Mouse (Mus musculus): ENCODE measurements around the gene Nudt16l1.

The Nudt16l1 gene

DNA sequence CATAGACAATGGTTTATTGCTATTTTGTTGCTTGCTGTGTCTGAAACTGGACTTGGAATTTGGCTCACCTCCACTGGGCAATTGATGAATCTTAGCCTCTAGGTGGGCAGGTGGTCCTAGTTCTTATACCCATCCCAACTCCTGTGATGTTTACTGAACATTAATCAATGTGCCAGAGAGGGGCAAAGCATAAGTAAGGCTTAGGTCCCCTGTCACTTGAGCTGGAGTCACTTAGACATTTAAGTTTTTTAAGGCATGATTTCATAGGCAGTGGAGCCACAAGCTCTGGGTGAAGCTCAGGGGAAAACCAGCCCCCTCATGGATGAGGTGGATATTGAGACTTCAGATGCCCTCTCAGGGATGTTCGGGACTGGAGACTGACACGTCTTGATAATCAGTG lies at the start of gene Nudt16l1:
Gene Nudt16l1, plus strand, starts transcription at position 301 of the 400 bp plus-strand sequence.
- DNase-seq (ENCODE audit: low read depth) = no peak

DNA sequence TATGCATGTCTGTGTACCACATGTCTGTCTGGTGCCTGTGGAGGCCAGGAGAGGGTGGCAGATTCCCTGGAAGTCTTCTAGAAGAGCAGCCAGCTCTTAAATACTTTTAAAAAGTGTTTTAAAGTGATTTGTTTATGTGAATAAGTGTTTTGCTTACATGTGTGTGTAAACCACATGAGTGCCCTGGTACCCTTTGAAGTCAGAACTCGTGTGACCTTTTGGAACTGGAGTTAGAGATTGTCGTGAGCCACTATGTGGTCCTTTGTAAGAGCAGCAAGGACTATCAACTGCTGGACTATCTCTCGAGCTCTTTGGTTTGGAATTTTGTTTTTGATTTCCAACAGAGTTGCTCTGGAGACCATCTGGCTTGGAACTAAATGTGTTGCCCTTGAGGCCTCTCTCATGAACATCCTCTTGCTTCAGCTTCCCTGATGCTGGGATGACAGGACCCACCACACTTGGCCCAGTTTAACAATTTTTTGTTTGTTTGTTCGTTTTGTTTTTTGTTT lies 48.3 kb upstream of the Nudt16l1 start:
- no peak for DNase-seq (ENCODE audit: low read depth)

DNA sequence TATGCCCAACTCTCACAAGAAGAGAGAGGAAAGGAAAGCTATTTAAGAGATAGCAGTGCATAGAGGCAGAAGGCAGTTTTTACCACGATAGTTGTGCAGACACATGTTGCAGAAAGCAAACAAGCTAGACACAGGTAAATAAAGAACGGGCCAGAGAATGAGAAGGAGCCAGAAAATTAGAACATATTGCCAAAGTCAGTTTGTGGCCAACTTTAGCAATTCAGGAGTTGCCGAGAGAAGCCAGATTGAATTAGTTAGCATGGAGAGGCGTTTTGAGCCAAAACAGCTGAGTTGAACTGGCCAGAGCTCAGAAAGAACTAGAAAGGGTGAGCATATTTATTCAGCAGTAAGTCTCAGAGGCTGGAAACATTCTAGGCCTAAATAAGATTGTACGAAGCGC lies 46.4 kb upstream of the Nudt16l1 start:
- DNase-seq (ENCODE audit: low read depth) = no peak

DNA sequence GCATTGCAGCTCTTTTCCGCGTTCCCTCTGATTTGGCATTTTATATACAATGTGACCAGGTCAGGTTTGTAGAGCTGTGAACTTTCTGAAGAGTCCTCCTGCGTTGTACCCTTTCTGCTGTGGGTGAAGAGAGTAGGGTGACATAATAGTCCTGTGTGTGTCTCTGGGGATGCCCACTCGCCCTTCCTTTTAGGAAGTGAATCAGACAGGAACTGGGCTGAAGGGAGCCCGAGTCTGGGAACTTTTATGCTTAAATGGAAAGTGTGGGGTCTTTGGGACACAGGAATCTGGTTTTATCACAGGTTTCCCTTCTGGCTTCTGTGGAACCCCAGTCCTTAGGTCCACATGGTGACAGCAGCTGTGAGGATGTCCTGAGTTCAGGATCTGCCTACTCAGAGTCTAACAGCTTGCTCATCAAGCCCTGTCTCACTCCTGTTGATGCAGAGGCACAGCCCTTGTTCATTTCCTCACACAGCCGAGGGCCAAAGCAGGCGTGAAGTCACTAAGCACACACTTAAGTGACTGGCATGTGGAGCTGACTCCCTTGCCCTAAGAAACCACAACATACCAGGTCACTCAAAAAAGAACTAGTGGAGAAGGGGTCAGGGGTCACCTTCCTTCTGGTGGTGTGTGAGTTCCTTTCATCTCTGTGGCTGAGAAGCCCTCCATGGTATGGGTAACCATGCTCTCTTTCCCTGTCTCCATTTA lies 44.2 kb upstream of the Nudt16l1 start:
- DNase-seq (ENCODE audit: low read depth) = no peak

DNA sequence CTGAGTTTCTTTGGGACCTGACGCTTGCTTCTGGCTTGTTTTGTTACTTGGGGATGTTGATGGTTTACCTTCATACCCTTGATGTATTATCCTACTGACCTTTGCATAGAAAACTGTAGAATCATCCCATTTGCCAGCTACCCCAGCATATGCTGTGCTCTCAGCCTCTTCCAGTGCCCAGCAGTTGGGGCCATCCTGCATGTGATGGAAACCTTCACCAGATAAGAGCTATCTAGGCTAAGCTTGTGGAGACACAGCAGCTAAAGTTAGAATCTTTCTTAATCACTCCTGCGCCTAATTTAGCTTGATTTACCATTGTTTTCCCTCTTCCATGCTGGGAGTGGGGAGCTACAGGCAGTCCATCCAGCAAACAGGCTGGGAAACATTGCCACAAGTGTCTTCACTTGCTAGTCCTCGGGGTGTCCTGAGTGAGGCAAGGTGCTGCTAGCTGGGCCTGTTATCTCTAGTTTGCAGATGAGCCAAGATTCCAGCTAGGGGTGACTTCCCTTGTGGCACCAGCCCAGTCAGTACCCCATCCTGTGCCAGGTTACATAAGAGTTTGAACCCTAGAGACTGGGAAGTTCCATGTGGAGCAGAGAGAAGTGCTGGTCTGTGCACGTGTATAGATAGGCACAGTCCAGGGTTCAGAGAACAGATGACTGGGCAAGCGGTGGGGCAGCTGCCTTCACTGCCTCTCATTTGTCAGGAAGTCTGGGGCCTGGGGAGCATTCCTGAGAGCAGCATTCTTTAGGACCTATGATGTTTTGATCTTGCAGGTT lies 42.1 kb upstream of the Nudt16l1 start:
- DNase-seq (ENCODE audit: low read depth) = no peak

DNA sequence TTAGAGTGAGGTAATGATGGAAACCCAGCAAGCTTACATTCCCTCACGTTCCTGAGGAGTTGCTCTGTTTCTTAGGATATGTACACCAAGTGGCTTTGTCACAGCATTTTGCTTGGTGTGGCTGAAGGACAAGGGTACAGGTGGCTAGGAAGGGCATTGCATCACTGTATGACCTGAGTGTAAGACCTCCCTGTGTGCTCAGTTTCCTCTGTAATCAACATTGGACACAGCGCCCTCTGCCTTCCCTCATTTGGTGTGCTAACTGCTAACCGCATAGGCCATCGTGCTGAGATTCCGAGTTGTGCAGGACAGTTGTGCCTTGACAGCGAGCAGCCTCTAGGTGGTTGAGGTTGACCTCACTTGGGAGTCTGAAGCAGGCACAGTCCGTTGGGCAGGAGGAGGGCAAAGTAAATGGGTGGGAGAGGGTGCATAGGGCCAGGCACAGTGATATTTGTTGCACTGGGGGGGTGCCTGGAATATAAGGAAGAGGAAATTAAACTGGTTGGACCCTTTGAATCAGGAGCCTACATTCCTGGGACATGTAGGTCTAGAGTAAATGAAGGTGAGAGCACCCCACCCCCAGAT lies 41.3 kb upstream of the Nudt16l1 start:
- DNase-seq (ENCODE audit: low read depth) = no peak

DNA sequence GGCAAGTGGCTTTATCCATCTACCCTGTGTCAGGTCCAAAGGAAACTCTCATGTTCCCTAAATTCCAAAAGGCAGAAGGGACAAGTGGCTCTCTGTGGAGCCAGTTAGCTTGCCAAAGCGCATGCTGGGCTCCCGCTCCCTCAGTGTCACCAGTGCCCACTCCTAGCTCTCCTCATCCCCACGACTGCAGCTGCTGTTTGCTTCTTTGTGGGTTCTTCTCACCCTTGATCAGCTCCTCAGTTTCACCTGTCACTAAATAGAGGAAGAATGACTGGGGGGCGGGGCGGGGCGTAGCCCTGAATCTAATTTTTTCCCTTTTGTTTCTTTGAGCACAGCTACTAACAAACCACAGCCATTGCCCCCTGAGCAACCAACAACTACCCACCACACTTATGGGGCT lies 39.7 kb upstream of the Nudt16l1 start:
- no peak for DNase-seq (ENCODE audit: low read depth)

DNA sequence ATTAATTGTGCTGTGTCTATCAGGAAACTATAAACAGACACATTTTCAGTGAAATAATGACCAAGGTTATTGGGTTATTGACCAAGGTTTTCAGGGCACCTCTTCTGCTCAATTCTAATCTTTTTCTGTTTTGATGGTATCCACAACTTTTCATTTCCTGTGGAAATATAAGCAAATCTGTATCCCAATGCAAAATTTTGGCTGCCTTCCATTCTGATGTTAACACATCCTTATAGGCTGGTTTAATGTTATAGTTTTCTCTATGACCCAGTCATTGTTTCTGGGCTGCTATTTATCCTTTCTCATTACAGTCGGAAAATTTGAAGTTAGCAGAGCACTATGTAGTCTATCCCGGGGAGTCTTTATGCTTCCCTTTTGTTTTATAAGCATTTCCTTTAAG lies 38.9 kb upstream of the Nudt16l1 start:
- no peak for DNase-seq (ENCODE audit: low read depth)

DNA sequence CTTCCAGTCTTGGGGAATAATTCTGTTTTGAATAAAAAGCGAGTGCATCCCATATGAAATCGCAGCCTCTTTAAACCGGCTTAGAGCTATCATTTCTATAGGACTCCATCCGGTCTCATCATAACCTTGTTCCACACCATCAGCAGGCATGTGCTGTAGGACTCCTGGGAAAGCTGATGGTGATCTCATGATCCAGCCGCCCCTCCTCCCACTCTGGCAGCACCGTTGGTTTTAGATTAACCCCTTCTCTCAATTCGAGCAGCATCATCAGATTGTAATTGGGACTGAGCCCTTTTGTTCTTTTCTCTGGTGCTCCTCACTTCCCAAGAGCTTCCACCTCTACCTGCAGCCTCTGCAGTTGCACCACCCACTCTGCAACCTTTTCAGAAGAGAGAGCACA lies 37.4 kb upstream of the Nudt16l1 start:
- DNase-seq (ENCODE audit: low read depth) = no peak

DNA sequence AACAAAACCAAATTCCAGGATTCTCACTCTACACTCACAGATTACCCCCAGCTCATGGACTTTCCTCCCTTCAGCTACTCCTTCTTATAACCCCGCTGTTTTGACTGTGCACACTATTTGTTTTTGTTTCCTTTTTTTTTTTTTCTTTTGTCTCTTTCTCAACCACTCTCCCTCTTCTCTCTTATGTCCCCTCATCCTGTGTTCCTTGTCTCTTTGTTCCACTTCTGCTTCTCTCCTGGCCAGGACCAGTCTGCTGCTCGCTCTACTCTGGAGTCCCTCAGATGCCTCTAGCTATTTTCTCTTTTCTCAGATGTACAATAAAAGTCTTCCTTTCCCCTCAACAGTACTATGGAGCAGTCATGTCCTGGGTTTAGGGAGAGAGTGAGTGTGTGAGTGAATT lies 36.2 kb upstream of the Nudt16l1 start:
- no peak for DNase-seq (ENCODE audit: low read depth)

DNA sequence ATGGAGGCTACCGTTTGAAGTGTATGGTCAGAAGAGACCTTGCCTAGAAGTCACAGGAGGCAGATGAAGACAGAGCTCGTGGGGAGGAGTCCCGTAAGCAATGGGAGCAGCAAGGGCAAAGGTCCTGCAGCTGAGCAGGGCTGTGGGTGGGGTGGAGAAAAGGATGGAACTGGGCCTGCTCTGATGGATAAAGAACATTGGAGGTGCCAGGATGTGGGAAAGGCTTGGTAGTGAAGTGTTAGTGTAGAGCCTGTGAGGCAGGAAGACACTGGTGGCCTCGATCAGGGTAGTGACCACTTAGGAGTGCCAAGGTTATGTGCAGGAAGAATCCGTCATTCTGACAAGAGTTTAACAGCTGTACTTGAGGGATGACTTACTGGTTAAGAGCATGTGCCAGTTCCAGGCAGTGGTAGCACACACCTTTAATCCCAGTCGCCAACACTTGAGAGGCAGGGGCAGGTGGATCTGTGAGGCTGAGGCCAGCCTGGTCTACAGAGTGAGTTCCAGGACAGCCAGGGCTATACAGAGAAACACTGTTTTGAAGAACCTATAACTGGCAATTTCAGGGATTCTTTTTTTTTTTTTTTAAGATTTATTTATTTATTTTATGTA lies 35.0 kb upstream of the Nudt16l1 start:
- no peak for DNase-seq (ENCODE audit: low read depth)

DNA sequence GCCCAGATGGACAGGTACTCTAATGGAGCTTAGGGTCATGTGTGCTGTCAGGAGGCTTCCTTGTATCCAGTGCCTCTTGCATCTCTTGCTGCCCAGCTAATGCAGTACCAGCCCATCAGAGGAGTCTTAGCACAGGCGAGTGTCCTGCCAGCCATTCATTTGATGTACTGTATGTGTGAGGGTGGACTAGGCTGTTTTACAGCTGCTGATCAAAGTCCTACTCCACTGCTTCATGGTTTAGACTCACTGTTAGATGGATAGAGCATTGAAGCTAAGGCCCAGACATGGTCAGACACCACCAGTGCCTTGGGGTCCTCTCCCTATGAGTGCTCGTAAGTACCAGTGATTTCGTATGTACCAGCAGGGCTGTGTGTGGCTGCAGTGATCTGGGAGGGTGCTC lies 33.7 kb upstream of the Nudt16l1 start:
- no peak for DNase-seq (ENCODE audit: low read depth)

DNA sequence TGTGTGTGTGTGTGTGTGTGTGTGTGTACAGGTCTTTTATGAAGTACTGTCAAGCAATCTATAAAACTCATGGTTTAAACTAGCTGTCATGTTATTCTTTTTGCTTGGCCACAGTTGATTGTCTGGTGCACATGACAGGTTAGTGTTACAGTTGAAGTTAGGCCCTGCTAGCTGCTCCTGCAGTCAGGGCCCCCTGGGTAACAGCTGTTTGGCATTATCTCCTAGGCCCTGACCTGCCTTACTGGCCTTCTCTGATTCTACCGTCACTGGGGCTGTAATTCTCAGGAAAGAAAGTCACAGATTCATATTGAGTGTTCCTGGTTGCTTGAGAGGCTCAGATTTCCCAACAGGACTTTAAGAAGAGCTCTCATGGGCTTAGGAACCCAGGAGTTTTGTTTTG lies 33.0 kb upstream of the Nudt16l1 start:
- DNase-seq (ENCODE audit: low read depth) = no peak

DNA sequence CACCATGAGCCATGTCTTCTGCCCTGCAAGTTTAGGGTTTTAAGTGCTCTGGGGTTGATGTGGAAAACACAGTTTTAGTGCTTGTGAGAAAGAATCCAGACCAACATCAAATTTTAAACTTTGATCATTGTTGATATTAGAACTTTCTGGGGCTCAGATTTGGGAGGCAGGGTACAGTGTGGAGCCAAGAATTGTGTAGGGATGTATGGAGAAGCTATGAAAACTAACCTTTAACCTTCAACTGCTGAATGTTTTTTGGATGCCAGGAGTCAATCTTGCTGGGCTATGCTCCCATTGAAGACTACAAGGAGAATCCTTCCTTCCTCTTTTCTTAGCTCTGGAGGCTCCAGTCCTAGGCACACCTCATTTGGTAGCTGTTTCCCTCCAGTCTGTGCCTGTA lies 32.0 kb upstream of the Nudt16l1 start:
- DNase-seq (ENCODE audit: low read depth) = no peak

DNA sequence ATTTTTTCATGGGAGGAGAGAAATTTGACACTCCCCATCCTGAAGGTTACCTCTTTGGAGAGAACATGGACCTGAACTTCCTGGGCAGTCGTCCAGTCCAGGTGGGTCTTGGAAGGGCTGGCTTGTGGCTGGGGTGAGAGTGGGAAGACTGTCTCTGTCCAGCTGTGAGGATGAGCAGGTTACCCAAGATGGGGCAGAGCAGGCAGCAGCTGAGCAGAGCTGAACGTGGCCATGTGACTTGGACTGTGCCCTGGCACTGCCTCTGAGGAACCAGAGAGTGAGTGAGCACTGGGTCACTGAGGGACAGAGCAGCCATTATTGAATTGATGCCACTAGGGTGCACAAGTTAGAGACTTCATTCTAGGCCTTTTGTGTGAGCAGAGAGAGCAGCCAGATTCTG lies 31.2 kb upstream of the Nudt16l1 start:
- no peak for DNase-seq (ENCODE audit: low read depth)

DNA sequence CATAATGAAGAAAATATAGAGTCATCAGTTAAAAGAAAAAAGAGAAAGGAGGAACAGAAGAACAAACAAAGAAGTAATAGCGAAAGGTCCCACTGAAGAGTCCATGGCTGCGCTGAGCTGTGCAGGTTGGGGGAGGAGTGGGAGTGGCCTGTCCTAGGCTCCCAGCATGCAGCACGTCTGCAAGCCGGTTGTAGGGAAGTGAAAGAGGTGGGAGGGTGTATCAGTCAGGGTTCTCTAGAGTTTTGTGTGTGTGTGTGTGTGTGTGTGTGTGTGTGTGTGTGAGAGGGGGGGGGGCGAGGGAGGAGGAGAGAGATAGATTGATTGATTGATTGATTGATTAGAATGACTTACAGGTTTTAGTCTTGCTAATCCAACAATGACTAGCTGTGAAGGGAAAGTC lies 30.6 kb upstream of the Nudt16l1 start:
- no peak for DNase-seq (ENCODE audit: low read depth)

DNA sequence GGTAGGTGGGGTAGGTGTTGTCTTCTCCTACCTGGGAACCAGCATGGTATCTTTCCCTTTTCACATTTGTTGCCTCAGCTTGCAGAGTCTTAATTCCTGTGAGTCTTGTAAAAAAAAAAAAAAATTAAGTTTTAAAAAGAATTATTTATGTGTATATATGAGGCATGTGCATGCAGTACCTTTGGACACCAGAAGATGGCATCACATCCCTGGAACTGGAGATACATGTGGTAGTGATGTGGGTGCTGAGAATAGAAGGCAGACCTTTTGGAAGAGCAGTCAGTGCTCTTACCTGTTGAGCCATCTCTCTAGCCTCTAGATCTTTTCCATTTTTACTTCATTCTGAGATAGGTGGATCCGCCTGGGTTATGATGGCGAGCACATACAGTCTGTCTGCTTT lies 28.8 kb upstream of the Nudt16l1 start:
- DNase-seq (ENCODE audit: low read depth) = no peak

DNA sequence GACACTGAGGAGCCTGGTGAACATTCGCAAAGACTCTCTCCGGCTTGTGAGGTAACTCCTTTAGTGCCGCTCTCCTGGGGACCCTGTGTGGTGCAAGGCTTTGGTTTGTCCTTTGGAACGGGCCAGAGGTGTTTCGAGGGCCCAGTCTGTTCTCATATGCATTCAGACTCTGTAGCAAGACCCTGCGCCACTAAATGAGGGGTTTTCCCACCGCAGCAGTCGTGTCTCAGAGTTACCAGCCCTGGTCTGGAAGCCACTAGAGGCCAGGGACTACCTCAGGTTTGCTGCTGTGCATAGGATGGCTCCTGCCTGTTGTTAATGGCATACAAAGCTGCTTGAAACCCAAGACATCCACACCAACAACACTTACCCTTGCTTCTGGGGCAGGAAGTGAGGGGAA lies 27.8 kb upstream of the Nudt16l1 start:
- no peak for DNase-seq (ENCODE audit: low read depth)

DNA sequence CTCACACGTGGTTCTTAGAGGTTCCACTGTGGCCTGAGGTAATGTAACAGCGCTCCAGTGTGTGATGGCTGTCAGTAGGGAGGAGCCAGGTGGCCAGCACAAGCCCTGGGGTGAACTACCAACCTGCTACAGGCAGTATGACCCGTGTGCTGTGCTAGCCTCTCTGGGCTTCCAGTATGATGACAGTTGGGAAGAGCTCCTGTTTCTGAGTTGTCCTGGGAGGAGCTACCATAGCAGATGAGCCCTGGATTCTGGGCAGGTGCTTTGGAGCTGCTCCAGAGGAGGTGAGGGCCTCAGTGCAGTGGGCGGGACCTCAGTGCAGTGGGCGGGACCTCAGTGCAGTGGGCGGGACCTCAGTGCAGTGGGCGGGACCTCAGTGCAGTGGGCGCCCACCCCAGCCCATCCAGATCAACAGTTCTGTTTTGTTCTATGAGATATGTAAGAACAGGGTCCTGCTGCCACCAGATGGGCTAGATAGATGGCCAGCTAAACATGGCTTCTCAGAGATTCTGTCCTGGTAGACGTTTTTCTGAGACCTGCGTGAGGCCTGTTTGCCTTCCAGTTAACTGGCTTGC lies 26.4 kb upstream of the Nudt16l1 start:
- DNase-seq (ENCODE audit: low read depth) = no peak

DNA sequence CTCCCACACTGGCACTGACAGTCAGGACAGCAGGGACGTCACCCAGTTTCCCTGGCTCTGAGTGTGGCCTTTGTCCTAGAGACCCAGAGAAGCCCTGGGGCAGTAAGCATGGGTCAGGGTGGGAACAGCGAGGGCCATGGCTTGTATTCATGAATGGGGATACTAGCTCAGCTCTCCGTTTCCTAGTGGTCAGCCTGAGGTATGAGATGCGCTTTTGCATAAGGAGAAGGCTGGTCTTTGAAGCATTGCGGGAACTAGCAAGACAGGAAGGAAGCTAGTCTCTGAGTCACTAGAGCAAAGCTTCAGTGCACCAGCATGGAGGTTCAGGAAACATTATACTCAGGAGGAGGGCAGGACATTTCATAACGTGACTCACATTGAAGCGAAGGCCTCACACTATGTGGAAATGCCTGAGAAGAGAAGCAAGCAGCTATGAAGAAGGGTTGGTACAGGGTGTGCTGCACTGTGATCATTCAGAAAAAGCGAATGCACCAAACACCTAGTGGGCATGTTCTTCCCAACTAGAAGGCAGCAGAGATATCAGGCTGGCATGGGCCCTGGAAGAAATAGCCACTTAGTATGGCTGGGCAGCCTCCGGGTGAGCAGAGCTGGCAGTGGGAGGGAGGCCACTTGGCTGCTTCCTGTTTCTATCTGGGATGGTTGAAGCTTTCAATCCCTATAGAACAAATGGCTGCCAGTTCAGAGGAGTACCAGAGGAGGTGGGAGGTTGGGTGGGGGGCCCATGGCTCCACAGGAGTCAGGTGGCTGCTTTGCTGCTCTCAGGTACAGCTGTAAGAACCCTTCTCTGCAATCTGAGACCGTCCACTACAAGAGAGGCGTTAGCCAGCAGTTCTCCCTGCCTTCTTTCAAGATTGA lies 25.4 kb upstream of the Nudt16l1 start:
- peak; percentile 52 for DNase-seq (ENCODE audit: low read depth)
